Mouse (Mus musculus): ENCODE data around the gene Pde4d.

DNA sequence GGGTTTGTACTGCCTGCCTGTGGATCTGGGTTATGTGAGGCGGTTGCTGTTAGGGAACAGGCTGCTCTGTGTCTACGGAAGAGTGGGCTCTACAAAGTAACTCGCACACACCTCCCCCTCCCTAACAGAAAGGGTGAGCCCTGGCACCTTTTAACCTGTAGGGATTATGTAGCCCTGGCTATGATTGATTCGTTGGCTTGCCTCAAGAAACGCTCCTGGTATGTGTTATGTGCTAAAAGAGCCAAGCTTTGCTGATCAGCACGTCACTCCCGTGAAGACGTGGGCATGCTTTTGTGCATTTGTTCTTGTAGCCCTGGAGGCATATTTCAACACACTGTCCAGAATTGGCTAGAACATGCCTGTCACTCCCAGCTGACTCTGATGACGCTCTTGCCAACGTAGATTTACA, 828.8 kb downstream of the Pde4d start:
- TF ChIP-seq POLR2A (IDR thresholded peaks at IDR 0.05; ENCODE audit: insufficient read depth, low read depth, low read length) (no peak), CTCF (IDR thresholded peaks at IDR 0.05; ENCODE audit: insufficient read depth, low read depth, low read length) (no peak)
